Mouse (Mus musculus): ENCODE results near the gene Cklf.

DNA sequence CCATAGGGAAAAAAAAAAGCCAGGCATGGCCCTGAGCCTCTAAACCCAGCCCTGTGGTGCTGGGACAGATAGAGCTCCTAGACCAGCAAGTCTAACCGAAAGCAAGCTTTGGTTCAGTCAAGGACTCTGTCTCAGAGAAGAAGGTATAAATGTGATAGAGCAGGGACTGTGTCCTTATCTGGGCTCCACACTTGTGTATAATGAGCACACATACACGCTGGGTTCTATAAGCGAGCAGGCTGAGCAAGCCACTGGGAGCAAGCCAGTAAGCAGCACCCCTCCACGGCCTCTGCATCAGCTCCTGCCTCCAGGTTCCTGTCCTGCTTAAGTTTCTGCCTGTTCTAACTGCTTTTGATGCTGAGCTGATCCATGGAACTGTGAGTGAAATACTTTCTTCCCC, 18.6 kb upstream of the Cklf start:
- no peak for TF ChIP-seq CTCF (IDR thresholded peaks at IDR 0.05; ENCODE audit: control insufficient read depth, insufficient read depth, low read length)
- no peak for TF ChIP-seq POLR2A (IDR thresholded peaks at IDR 0.05; ENCODE audit: borderline replicate concordance, control insufficient read depth, low read depth, low read length)
